In genomic region chr16:25404156-25404555, GRCm38 (mm10) we compare ENCODE assay signal across 19 mouse cellular contexts.
DNase-seq lines count a peak whose midpoint lies in the region; ATAC-seq and TF ChIP-seq lines count a peak whose summit lies in the region.
"Had no signal": no experiment of that assay in that cellular context is flagged by ENCODE, and none has a peak within 500 bp of the region (broad histone marks: within the 10 kb centered on the region; RNA-seq: fewer than 3 reads in every experiment).

No protein-coding gene starts in this region.

- H3K4me2 ChIP-seq in hindbrain, embryonic 16.5 days (ENCODE audit: low read length) = no peak overlapping the region
- H3K4me2 ChIP-seq in hindbrain, embryonic 12.5 days (replicated peaks) = no peak overlapping the region
- H3K4me2 ChIP-seq in lung, embryonic 14.5 days = no peak overlapping the region
- H3K4me2 ChIP-seq: heart, embryonic 13.5 days; liver, embryonic 12.5 days; lung, embryonic 15.5 days had no signal

- H3K4me3 ChIP-seq in hindbrain, embryonic 16.5 days (ENCODE audit: low read length) = no peak overlapping the region
- no peak overlapping the region for H3K4me3 ChIP-seq in hindbrain, embryonic 12.5 days
- H3K4me3 ChIP-seq in lung, embryonic 14.5 days (ENCODE audit: low read depth, low read length) = no peak overlapping the region
- H3K4me3 ChIP-seq: heart, embryonic 13.5 days; liver, embryonic 12.5 days; lung, embryonic 15.5 days had no signal

- no peak overlapping the region for H3K9ac ChIP-seq in hindbrain, embryonic 16.5 days (ENCODE audit: low read depth, low read length)
- H3K9ac ChIP-seq in hindbrain, embryonic 12.5 days = no peak overlapping the region
- no peak overlapping the region for H3K9ac ChIP-seq in lung, embryonic 14.5 days
- H3K9ac ChIP-seq: heart, embryonic 13.5 days; liver, embryonic 12.5 days; lung, embryonic 15.5 days had no signal

- WGBS in hindbrain, embryonic 16.5 days = 40% methylated on average over 6 of the region's 6 CpGs
- 56% methylated on average over 6 of the region's 6 CpGs for WGBS in hindbrain, embryonic 12.5 days
- WGBS in lung, embryonic 14.5 days = 49% methylated on average over 6 of the region's 6 CpGs

- DNase-seq in lung, embryonic 14.5 days = peak; percentile 56
- no peak for DNase-seq in lung, postnatal 10 days
- peak; percentile 19 to 24 for DNase-seq in layer of hippocampus, postnatal 36 days
- peak; percentile 78 for DNase-seq in retina, postnatal 1 day
- no peak for DNase-seq in heart, adult 8-10 months (ENCODE audit: low spot score)
- DNase-seq: adrenal gland, adult 8-10 months; cerebellum, adult 11-12 months; cerebellum, postnatal 36 days; gastrocnemius, postnatal 10 days; heart, adult 11 months; kidney, adult 8-10 months; kidney, postnatal 25 days had no signal

- H3K27me3 ChIP-seq in hindbrain, embryonic 16.5 days (replicated peaks; ENCODE audit: control insufficient read depth, insufficient read depth, low read length) = no peaks in the 10 kb centered on the region
- no peaks in the 10 kb centered on the region for H3K27me3 ChIP-seq in hindbrain, embryonic 12.5 days
- no peaks in the 10 kb centered on the region for H3K27me3 ChIP-seq in lung, embryonic 14.5 days (ENCODE audit: insufficient read depth, low read length)
- H3K27me3 ChIP-seq: heart, embryonic 13.5 days; liver, embryonic 12.5 days; lung, embryonic 15.5 days; Patski had no signal

- TF ChIP-seq CTCF in lung, embryonic 14.5 days (IDR thresholded peaks at IDR 0.05; ENCODE audit: low read depth) = no peak

- peaks cover 10% of the 10 kb centered on the region for H3K4me1 ChIP-seq in hindbrain, embryonic 16.5 days (ENCODE audit: control insufficient read depth, insufficient read depth, low read depth, low read length)
- H3K4me1 ChIP-seq in hindbrain, embryonic 12.5 days = peaks cover 8% of the 10 kb centered on the region; the same call in 1 of the 2 replicates
- peaks cover 11% of the 10 kb centered on the region for H3K4me1 ChIP-seq in lung, embryonic 14.5 days (ENCODE audit: insufficient read depth)
- H3K4me1 ChIP-seq: liver, embryonic 12.5 days had no signal

- no peaks in the 10 kb centered on the region for H3K36me3 ChIP-seq in hindbrain, embryonic 16.5 days (ENCODE audit: control insufficient read depth, insufficient read depth, low read length)
- H3K36me3 ChIP-seq in hindbrain, embryonic 12.5 days = no peaks in the 10 kb centered on the region
- no peaks in the 10 kb centered on the region for H3K36me3 ChIP-seq in lung, embryonic 14.5 days (ENCODE audit: insufficient read depth)
- H3K36me3 ChIP-seq: heart, embryonic 13.5 days; liver, embryonic 12.5 days; lung, embryonic 15.5 days had no signal

- ATAC-seq in hindbrain, embryonic 16.5 days = peak; percentile 75
- no peak for ATAC-seq in hindbrain, embryonic 12.5 days (ENCODE audit: low FRiP score)
- no peak for ATAC-seq in lung, embryonic 14.5 days (ENCODE audit: insufficient read depth)
- ATAC-seq: liver, embryonic 12.5 days; midbrain, embryonic 16.5 days; Patski had no signal

- no peaks in the 10 kb centered on the region for H3K9me3 ChIP-seq in hindbrain, embryonic 16.5 days (ENCODE audit: control insufficient read depth, low read length)
- H3K9me3 ChIP-seq in hindbrain, embryonic 12.5 days (replicated peaks) = no peaks in the 10 kb centered on the region
- H3K9me3 ChIP-seq in lung, embryonic 14.5 days (ENCODE audit: low read depth, low read length) = no peaks in the 10 kb centered on the region
- H3K9me3 ChIP-seq: heart, embryonic 13.5 days; liver, embryonic 12.5 days; lung, embryonic 15.5 days had no signal

- no peak overlapping the region for H3K27ac ChIP-seq in hindbrain, embryonic 16.5 days (ENCODE audit: low read depth, low read length)
- H3K27ac ChIP-seq in hindbrain, embryonic 12.5 days = no peak overlapping the region
- H3K27ac ChIP-seq in lung, embryonic 14.5 days (ENCODE audit: low read depth) = no peak overlapping the region
- H3K27ac ChIP-seq: heart, embryonic 13.5 days; liver, embryonic 12.5 days; lung, embryonic 15.5 days had no signal

Comparison
In these comparisons a context has a peak if more than half of its experiments do, and no peak if none do; other contexts are left out.
1. DNase-seq: peak in lung, embryonic 14.5 days (single experiment), layer of hippocampus, postnatal 36 days (2 of 2) and retina, postnatal 1 day (single experiment); none in lung, postnatal 10 days (single experiment) and heart, adult 8-10 months (single experiment).